Mouse (Mus musculus) gastrocnemius, postnatal 36 days (tissue): Measurements from ENCODE around the gene Fcgr3. TPM values are rescaled to one million over a fixed set of nuclear protein-coding genes. Genes with fewer than 3 reads are reported as not detected.
A peak's percentile ranks its signal among the peaks of the same experiment; 100 is the strongest.
"Not testable (repeated sequence)": the region's sequence is repeated elsewhere in the genome, so short reads cannot be mapped to it uniquely, and the experiment has no call there.

Experiments used
- DNase-seq, 2 experiments: peaks; one replicate each; pipeline ENCODE4 v3.0.0; 2022
- intact Hi-C: fragments of 180-260 bp; cut with DNase I; formaldehyde crosslinking; loops from one replicate; pipeline ENCODE4 v1.15.1; 2025
- long read RNA-seq, 2 experiments: library from polyadenylated mRNA; stranded (forward); transcript quantifications; one replicate each; pipeline ENCODE4 v2.0.0; 2021
- total RNA-seq, 2 experiments: library from RNA; stranded (reverse); gene quantifications; 2 replicates each; pipeline ENCODE4 v1.2.3; 2021

Fcgr3 gene
- total RNA-seq = 1 to 10 TPM; 2.6 to 4.6 TPM
- long read RNA-seq, experiment 1, transcript Fcgr3-201 (5 exons, 1,347 nt) = major isoform, 5 of 7 reads
- long read RNA-seq, experiment 1, partial matches to known transcripts = 1 of 7 reads
- long read RNA-seq, experiment 1, other reads (novel, unspliced or antisense) = 1 of 7 reads
- long read RNA-seq, experiment 2, partial matches to known transcripts = 0 of 3 reads
- long read RNA-seq, experiment 2, other reads (novel, unspliced or antisense) = 0 of 3 reads

- DNase-seq = peak; percentile 61 to 88
- intact Hi-C loops = not testable (repeated sequence)
Measured at GRCm38 (mm10) chr1:171064491-171065242, at the start of gene Fcgr3. Gene Fcgr3 (minus strand): TSS chr1:171064935.

- intact Hi-C loops = loop anchor here (10.0 kb wide), 1 partner anchor 171 kb away; the partner anchor contains the start of genes Ppox and Usp21
Measured at GRCm38 (mm10) chr1:171113873-171114299, 49.2 kb upstream of the Fcgr3 start, which contains the start of gene Cfap126. Gene Cfap126 (plus strand): TSS chr1:171113918.

GRCm38 (mm10) chr1:171112986-171113385 is 48.3 kb upstream of the Fcgr3 start:
- intact Hi-C loops = loop anchor here (10.0 kb wide), 1 partner anchor 172 kb away; the partner anchor contains the start of genes Ppox and Usp21
- DNase-seq = no peak

More at GRCm38 (mm10) chr1:171113873-171114299, 49.2 kb upstream of the Fcgr3 start, which contains the start of gene Cfap126:
- peak; percentile 79 to 87 for DNase-seq

- DNase-seq = peak; percentile 34 to 35
- intact Hi-C loops = loop anchor here (2.0 to 10.0 kb wide), 2 partner anchors 111 to 173 kb away; partner anchors contain the start of genes Ppox, Tomm40l and Usp21
Measured at GRCm38 (mm10) chr1:171111781-171112575, 47.2 kb upstream of the Fcgr3 start.

- DNase-seq = peak; percentile 89 to 94
- intact Hi-C loops = loop anchor here (2.0 to 10.0 kb wide), 2 partner anchors 112 to 174 kb away; partner anchors contain the start of genes Ppox, Tomm40l and Usp21
Measured at GRCm38 (mm10) chr1:171111020-171111780, 46.5 kb upstream of the Fcgr3 start.

GRCm38 (mm10) chr1:171110659-171111019 is 45.9 kb upstream of the Fcgr3 start:
- no peak for DNase-seq
- intact Hi-C loops = loop anchor here (2.0 to 10.0 kb wide), 2 partner anchors 112 to 174 kb away; partner anchors contain the start of genes Ppox, Tomm40l and Usp21

- no peak for DNase-seq
- intact Hi-C loops = loop anchor here (2.0 to 10.0 kb wide), 2 partner anchors 113 to 175 kb away; partner anchors contain the start of genes Ppox, Tomm40l and Usp21
Measured at GRCm38 (mm10) chr1:171109620-171110019, 44.9 kb upstream of the Fcgr3 start.

GRCm38 (mm10) chr1:171105226-171105625 is 40.5 kb upstream of the Fcgr3 start:
- intact Hi-C loops = no loop called here
- DNase-seq = no peak

- intact Hi-C loops = loop anchor here (2.0 kb wide), 1 partner anchor 65 kb away; no protein-coding TSS in a partner anchor
Measured at GRCm38 (mm10) chr1:171103179-171103840, 38.6 kb upstream of the Fcgr3 start.

GRCm38 (mm10) chr1:171102547-171103177 is 37.9 kb upstream of the Fcgr3 start:
- intact Hi-C loops = loop anchor here (2.0 kb wide), 1 partner anchor 64 kb away; no protein-coding TSS in a partner anchor
- DNase-seq = peak; percentile 77 to 81

More at GRCm38 (mm10) chr1:171103179-171103840, 38.6 kb upstream of the Fcgr3 start:
- no peak for DNase-seq

GRCm38 (mm10) chr1:171101733-171102546 is 37.2 kb upstream of the Fcgr3 start:
- DNase-seq = peak; percentile 81 to 89
- intact Hi-C loops = loop anchor here (2.0 kb wide), 1 partner anchor 63 kb away; no protein-coding TSS in a partner anchor

GRCm38 (mm10) chr1:171101033-171101432 is 36.3 kb upstream of the Fcgr3 start:
- DNase-seq = no peak
- intact Hi-C loops = no loop called here

- no peak for DNase-seq
- intact Hi-C loops = no loop called here
Measured at GRCm38 (mm10) chr1:171097612-171098011, 32.9 kb upstream of the Fcgr3 start.

- intact Hi-C loops = no loop called here
- DNase-seq = no peak
Measured at GRCm38 (mm10) chr1:171097136-171097535, 32.4 kb upstream of the Fcgr3 start.

- intact Hi-C loops = no loop called here
Measured at GRCm38 (mm10) chr1:171096110-171096964, 31.6 kb upstream of the Fcgr3 start.

GRCm38 (mm10) chr1:171094424-171094823 is 29.7 kb upstream of the Fcgr3 start:
- DNase-seq = no peak
- intact Hi-C loops = no loop called here

More at GRCm38 (mm10) chr1:171096110-171096964, 31.6 kb upstream of the Fcgr3 start:
- DNase-seq = no peak
